Mouse (Mus musculus) liver, embryonic 14 days (tissue): ENCODE results near the gene Gpr101. TPM values are rescaled to one million over a fixed set of nuclear protein-coding genes. Genes with fewer than 3 reads are reported as not detected.

ENCODE experiments used
- polyA plus RNA-seq: library from polyadenylated mRNA; depleted of rRNA; stranded (reverse); fragments of >200 nt; gene quantifications from 2 replicates; pipeline ENCODE4 v1.2.3, GENCODE M21; 2012; rRNA removed

Gene Gpr101
- not detected in 2 replicates for polyA plus RNA-seq

DNA sequence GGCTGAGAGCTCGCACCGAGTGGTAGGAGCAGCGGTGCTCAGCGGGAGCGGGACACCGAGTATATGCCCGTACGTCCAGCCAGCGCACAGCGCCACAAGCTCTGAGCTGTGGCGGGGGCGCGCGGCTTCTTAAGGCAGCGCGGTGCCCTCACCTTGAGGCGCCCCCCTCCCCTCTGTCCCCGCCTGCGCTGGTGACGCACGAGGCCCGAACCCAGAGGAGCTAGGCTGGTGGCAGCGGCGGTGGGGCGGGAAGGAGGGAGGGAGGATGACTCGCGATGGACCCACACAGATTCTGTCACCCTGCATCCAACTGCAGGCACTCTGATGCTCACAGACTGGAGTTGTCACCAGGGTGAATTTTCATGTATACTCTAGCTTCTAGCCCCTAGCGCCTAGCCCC, at the start of gene Gpr101:
Gene Gpr101 (minus strand): TSS at position 124 of the 400 bp plus-strand sequence.

Other genes starting within 250 kb of the Gpr101 start
- gene Arhgef6, start 165.0 kb downstream of the Gpr101 start, polyA plus RNA-seq = 3.7 and 5.7 TPM in 2 replicates
- gene Rbmx, start 110.7 kb downstream of the Gpr101 start, polyA plus RNA-seq = 23.0 and 24.4 TPM in 2 replicates
- gene Gm364, start 94.6 kb downstream of the Gpr101 start, polyA plus RNA-seq = not detected in 2 replicates